Mouse (Mus musculus) hindbrain, postnatal 0 days (tissue): ENCODE measurements at regions not wholly inside any gene's neighbourhood (a gene's known extent, or its start where the extent isn't known, plus 50 kb on each side); places are given as distances from the start of the nearest gene placed in this dataset.
A peak's percentile ranks its signal among the peaks of the same experiment; 100 is the strongest.

Experiments used
- ATAC-seq: fragments of 200-750 bp; cut with Nextera tagmentation; 2 replicates; pipeline ENCODE4 v1.8.0; 2017; ENCODE audit warnings: mild to moderate bottlenecking, moderate TSS enrichment, moderate library complexity
- DNase-seq: peaks from one replicate; pipeline ENCODE4 v3.0.0-alpha.2; 2015; ENCODE audit warnings: low spot score
- H3K27ac ChIP-seq: fragments of 300-500 bp; sonication (generic); 2 replicates; pipeline ENCODE4 v1.5.1; 2014; ENCODE audit warnings: mild to moderate bottlenecking
- H3K27me3 ChIP-seq: fragments of 300-500 bp; sonication (generic); 2 replicates; pipeline ENCODE4 v1.6.1; 2014; ENCODE audit warnings: low read length, mixed read lengths; ENCODE audit not compliant: insufficient read depth
- H3K36me3 ChIP-seq: fragments of 300-500 bp; sonication (generic); 2 replicates; pipeline ENCODE4 v1.6.1; 2014; ENCODE audit warnings: low read length, mixed read lengths; ENCODE audit not compliant: insufficient read depth
- H3K4me1 ChIP-seq: fragments of 300-500 bp; sonication (generic); 2 replicates; pipeline ENCODE4 v1.6.1; 2014; ENCODE audit warnings: antibody characterized with exemption, low read length, mixed read lengths; ENCODE audit not compliant: insufficient read depth
- H3K4me2 ChIP-seq: fragments of 300-500 bp; sonication (generic); 2 replicates; pipeline ENCODE4 v1.6.1; 2014; ENCODE audit warnings: low read depth, mild to moderate bottlenecking, low read length, moderate library complexity, mixed read lengths
- H3K4me3 ChIP-seq: fragments of 300-500 bp; sonication (generic); 2 replicates; pipeline ENCODE4 v1.5.1; 2014; ENCODE audit warnings: low read length
- H3K9ac ChIP-seq: fragments of 300-500 bp; sonication (generic); replicated peaks from 2 replicates; pipeline ENCODE4 v1.6.1; 2014; ENCODE audit warnings: mild to moderate bottlenecking, low read length, moderate library complexity, mixed read lengths
- H3K9me3 ChIP-seq: fragments of 300-500 bp; sonication (generic); 2 replicates; pipeline ENCODE4 v1.6.1; 2016; ENCODE audit warnings: low read length, mixed read lengths
- CTCF ChIP-seq: IDR thresholded peaks from 2 replicates; pipeline ENCODE4 v1.5.1; 2016; ENCODE audit warnings: antibody characterized with exemption, control low read depth, low read depth
- WGBS: fragments of 180-500 bp; shearing (Covaris S2); extraction: QIAGEN DNeasy Blood & Tissue Kit; methylation state at CpG from one replicate; pipeline ENCODE4 v1.1.7; 2014; 5-methylcytosine and 5-hydroxymethylcytosine counted together

DNA sequence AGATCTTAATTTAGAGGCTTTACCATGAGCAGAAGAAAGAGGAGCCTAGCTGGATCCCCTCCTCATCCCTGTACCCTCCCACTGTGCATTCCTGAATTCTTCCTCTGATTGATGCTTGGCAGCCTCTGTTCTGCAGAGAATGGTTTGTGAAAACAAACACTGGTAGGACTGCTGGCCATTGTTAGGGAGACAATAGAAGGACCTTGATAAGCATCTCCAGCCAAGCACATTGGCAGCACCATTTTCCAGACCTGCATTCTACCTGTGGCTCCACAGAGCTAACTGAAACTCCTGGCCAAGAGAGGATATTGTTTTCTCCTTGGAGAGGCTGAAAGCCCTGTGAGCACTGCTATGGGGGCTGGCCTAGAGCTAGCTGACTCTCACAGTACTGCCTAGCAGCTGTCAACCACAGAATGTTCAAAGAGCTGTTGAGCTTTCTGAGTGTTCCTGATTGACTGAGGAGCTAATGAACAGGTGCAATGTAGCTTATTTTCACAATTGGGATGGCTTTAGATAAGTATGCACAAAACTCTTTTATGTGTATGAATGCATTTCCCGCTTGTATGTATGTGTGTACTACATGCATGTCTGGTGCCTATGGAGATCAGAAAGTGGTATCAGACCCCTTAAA is 111.5 kb downstream of the Edn1 start:
- no peaks in the 10 kb centered on the region for H3K9me3 ChIP-seq
- ATAC-seq (no peak), DNase-seq (no peak)
- no peak for TF ChIP-seq CTCF
- no peak overlapping the region for H3K4me2 ChIP-seq
- no peaks in the 10 kb centered on the region for H3K36me3 ChIP-seq
- no peak overlapping the region for H3K4me3 ChIP-seq
- 81% methylated on average over 1 of the region's 1 CpGs for WGBS
- no peaks in the 10 kb centered on the region for H3K27me3 ChIP-seq
- H3K4me1 ChIP-seq, result no peaks in the 10 kb centered on the region
- no peak overlapping the region for H3K9ac ChIP-seq
- H3K27ac ChIP-seq, result no peak overlapping the region

DNA sequence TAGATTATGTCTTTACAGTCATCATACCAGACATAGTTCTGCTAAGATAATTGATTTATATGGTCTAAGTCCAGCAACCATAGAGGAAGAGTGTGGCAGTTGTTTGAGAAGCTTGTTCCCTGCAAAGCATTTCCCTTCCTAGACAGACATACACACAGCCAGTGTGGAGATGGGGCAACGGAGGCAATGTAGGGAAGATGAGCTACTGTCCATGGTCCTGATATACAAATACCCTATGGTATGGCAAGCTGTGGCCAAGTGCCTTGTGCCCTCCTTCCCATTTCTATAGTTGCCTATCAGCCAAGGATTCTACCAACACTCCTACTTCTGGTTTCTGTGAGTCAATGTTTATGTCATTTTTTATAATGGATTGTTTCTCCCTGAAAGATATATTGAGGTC is 145.6 kb downstream of the Edn1 start:
- Histone ChIP-seq H3K9ac (no peak overlapping the region), H3K4me3 (no peak overlapping the region), H3K27me3 (no peaks in the 10 kb centered on the region), H3K36me3 (no peaks in the 10 kb centered on the region), H3K9me3 (no peaks in the 10 kb centered on the region), H3K27ac (no peak overlapping the region), H3K4me1 (no peaks in the 10 kb centered on the region), H3K4me2 (no peak overlapping the region)
- no peak for ATAC-seq
- TF ChIP-seq CTCF, result no peak
- DNase-seq, result no peak
- WGBS, result 27% methylated on average over 1 of the region's 1 CpGs

DNA sequence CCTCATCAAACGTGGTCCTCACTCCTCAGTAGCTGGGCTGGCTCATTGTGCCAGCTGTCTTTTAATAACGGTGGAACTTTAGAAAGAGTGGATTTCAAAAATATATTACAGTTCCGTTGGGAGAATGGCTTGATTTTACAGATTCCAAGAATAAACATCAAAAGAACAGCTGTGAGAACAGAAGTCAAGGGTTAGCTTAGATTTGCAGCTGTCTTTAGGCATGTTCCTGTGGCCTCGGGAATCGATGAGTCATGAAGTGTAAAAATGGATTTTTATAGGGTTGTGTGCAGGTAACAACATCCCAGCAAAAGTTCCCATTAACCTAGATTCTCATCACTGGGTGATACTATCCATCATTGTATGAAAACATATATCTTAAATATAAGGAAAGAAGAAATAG is 152.4 kb downstream of the Edn1 start:
- Histone ChIP-seq H3K4me3 (no peak overlapping the region), H3K4me2 (no peak overlapping the region), H3K4me1 (no peaks in the 10 kb centered on the region), H3K27me3 (no peaks in the 10 kb centered on the region), H3K27ac (no peak overlapping the region), H3K9me3 (no peaks in the 10 kb centered on the region), H3K36me3 (no peaks in the 10 kb centered on the region), H3K9ac (no peak overlapping the region)
- TF ChIP-seq CTCF, result no peak
- 67% methylated on average over 5 of the region's 5 CpGs for WGBS
- ATAC-seq (no peak), DNase-seq (no peak)

DNA sequence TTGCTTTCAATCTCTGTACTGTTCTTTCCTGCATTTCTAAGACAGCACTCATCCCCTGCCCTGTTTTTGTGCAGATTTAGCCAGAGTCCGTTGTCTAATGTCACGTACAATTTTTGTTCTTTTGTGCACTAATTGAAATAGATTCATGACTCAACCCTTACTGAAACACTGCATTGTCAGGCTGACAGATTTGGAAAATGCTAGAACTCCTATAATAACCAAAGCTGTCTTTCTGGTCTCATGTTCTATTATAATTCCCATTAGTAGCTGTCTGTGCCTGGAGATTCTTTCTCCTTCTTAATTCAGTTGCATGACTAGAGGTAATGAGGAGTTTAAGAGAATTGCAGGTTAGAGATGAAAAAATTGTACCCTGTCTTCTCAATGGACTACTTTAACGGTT is 158.6 kb downstream of the Edn1 start:
- no peak overlapping the region for H3K4me2 ChIP-seq
- H3K4me1 ChIP-seq, result no peaks in the 10 kb centered on the region
- no peaks in the 10 kb centered on the region for H3K9me3 ChIP-seq
- no peak overlapping the region for H3K9ac ChIP-seq
- ATAC-seq, result no peak
- H3K27me3 ChIP-seq, result no peaks in the 10 kb centered on the region
- TF ChIP-seq CTCF, result no peak
- H3K4me3 ChIP-seq, result no peak overlapping the region
- no peak overlapping the region for H3K27ac ChIP-seq
- no peaks in the 10 kb centered on the region for H3K36me3 ChIP-seq
- peak; percentile 8 for DNase-seq
- WGBS, result 78% methylated on average over 3 of the region's 3 CpGs

DNA sequence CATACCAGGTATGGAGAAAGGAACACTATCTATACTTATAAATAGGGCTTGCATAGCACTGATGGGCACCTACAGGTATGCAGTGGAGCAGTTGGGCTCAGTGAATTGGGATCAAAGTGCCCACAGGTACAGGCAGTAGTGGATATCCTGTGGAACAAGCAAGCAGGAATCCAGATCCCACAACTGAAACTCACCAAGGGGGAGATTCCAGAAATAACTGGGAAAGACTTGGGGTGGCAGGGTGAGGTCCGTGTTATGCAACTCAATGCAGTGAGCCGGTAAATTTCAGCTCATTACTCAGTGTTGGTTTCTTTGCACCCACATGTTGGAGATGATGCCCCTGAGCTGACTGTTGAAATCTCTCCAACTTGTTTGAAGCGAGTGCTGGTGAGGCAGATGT is 177.5 kb downstream of the Edn1 start:
- no peaks in the 10 kb centered on the region for H3K9me3 ChIP-seq
- H3K36me3 ChIP-seq, result no peaks in the 10 kb centered on the region
- H3K27me3 ChIP-seq, result no peaks in the 10 kb centered on the region
- WGBS, result 88% methylated on average over 3 of the region's 3 CpGs
- no peak overlapping the region for H3K9ac ChIP-seq
- no peaks in the 10 kb centered on the region for H3K4me1 ChIP-seq
- DNase-seq (no peak), ATAC-seq (no peak)
- H3K4me2 ChIP-seq, result no peak overlapping the region
- TF ChIP-seq CTCF, result no peak
- no peak overlapping the region for H3K27ac ChIP-seq
- H3K4me3 ChIP-seq, result no peak overlapping the region

DNA sequence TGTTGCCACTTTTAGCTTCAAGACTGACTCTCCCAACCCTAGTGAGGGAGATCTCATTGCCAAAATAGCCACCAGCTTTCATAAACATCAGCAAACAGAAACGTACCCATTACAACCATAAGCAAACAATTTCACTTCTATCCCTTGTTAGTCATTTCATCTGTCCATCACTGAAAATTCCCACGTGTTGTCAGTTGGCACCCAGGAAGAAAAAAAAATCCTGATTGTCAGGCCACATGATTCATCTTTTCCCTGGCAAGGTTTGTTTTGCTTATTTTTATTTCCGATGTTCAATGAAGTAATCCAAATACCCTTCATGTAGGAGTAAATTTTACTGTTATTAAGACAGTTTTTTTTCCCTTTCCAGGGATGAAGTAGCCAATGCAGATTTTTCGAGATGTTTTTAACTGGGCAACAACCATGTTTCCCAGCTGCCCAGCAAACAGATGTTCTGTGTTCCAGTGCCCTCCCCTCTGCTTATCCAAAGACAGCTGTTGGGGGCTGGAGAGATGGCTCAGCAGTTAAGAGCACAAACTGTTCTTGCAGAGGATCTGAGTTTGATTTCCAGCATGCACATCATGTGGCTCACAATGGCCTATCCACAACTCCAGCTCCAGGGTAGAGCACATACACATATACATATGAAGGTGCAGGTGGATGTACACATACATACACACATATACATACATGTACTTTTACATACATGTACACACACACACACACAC is 189.3 kb upstream of the Phactr1 start:
- Histone ChIP-seq H3K27me3 (no peaks in the 10 kb centered on the region), H3K4me2 (no peak overlapping the region), H3K4me3 (no peak overlapping the region), H3K36me3 (no peaks in the 10 kb centered on the region), H3K9ac (no peak overlapping the region), H3K27ac (no peak overlapping the region), H3K9me3 (no peaks in the 10 kb centered on the region), H3K4me1 (no peaks in the 10 kb centered on the region)
- DNase-seq (no peak), ATAC-seq (no peak)
- WGBS, result 75% methylated on average over 4 of the region's 4 CpGs
- no peak for TF ChIP-seq CTCF

DNA sequence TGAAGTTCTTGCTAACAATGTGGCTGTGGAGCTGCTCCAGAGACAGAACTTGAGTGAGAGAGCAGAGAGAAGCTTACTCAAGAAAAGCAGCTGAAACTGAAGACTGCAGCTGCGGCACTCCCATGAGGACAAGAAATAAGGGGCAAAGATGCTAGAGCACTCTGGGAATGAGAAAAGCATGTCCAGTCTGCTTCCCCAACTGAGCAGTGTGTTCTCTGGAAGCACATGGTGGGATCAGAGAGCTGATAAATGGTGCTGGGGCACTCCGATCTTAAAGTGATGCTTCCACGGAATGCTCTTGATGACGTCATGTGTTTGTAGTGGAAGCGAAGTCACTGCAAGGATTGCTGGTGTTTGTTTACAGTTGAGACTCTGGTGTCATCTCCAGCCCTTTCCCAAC is 186.1 kb upstream of the Phactr1 start:
- H3K27ac ChIP-seq, result no peak overlapping the region
- whole genome bisulfite sequencing, result 94% methylated on average over 5 of the region's 5 CpGs
- no peak for TF ChIP-seq CTCF
- ATAC-seq (no peak), DNase-seq (no peak)
- no peak overlapping the region for H3K4me3 ChIP-seq
- no peak overlapping the region for H3K4me2 ChIP-seq
- H3K36me3 ChIP-seq, result no peaks in the 10 kb centered on the region
- H3K9ac ChIP-seq, result no peak overlapping the region
- H3K4me1 ChIP-seq, result no peaks in the 10 kb centered on the region
- no peaks in the 10 kb centered on the region for H3K9me3 ChIP-seq
- H3K27me3 ChIP-seq, result no peaks in the 10 kb centered on the region
